Mouse (Mus musculus) E14TG2a.4 (cell line): Measurements from ENCODE around the gene Sytl3.
"Not testable (repeated sequence)": the region's sequence is repeated elsewhere in the genome, so short reads cannot be mapped to it uniquely, and the experiment has no call there.

ENCODE experiments used
- CTCF ChIP-seq: conservative IDR thresholded peaks from 2 replicates; pipeline ENCODE4 v1.5.1; 2014; ENCODE audit warnings: low read length
- NANOG ChIP-seq: IDR thresholded peaks from 2 replicates; pipeline ENCODE4 v1.6.1; 2014; ENCODE audit warnings: borderline replicate concordance, low read length, mixed read lengths
- POU5F1 ChIP-seq: IDR thresholded peaks from 2 replicates; pipeline ENCODE4 v1.6.1; 2014; ENCODE audit warnings: low read length, borderline replicate concordance

DNA sequence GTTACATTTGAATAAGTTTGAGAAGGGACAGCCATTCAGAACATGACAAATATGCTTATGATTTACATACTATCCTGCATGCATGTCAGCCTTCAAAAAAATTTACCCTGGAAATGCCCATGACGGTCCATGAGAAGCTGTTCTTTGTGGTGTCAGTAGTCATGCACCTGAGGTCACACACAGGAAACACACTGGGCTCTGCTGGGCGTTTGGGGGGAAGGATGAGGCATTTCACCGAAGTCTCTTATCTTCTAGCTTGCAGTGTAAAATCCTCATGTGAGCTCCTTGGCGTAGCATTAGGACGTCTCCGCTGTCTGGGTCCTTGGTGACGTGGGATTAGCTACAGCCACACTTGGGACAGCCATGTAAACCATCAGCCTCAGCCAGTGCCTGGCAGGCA, at the start of gene Sytl3:
- not testable (repeated sequence) for TF ChIP-seq NANOG, CTCF, POU5F1
